Mouse (Mus musculus) spleen, adult 2 months (tissue): ENCODE results near the gene Spata31d1a.

Source experiments
- CTCF ChIP-seq: fragments of 200-500 bp; IDR thresholded peaks from 2 replicates; pipeline ENCODE4 v1.5.1; 2011; ENCODE audit warnings: mild to moderate bottlenecking, inconsistent platforms; ENCODE audit not compliant: insufficient read depth, insufficient read length, insufficient replicate concordance; ENCODE audit errors: extremely low read depth
- POLR2A ChIP-seq: fragments of 200-500 bp; IDR thresholded peaks from 2 replicates; pipeline ENCODE4 v1.6.1; 2011; ENCODE audit warnings: low read depth, low read length, inconsistent platforms

- TF ChIP-seq CTCF (no peak), POLR2A (no peak)
These were observed 52.3 kb downstream of the Spata31d1a start for GRCm38 (mm10) chr13:59657781-59658180.
